Mouse (Mus musculus) ES-E14 (cell line): ENCODE results near the gene Zfp963. TPM values are rescaled to one million over a fixed set of nuclear protein-coding genes. Genes with fewer than 3 reads are reported as not detected.
"Not testable (repeated sequence)": the region's sequence is repeated elsewhere in the genome, so short reads cannot be mapped to it uniquely, and the experiment has no call there.

ENCODE experiments used
- DNase-seq: peaks from one replicate; pipeline ENCODE4 v3.0.0-alpha.2; 2013; ENCODE audit warnings: low read depth, low spot score
- H3K27ac ChIP-seq: 2 replicates; pipeline ENCODE4 v1.5.1; 2012; ENCODE audit warnings: low read depth, mild to moderate bottlenecking, low read length, moderate library complexity, mixed read lengths; ENCODE audit not compliant: poor library complexity, insufficient read depth, severe bottlenecking
- H3K36me3 ChIP-seq: 2 replicates; pipeline ENCODE4 v1.6.1; 2012; ENCODE audit warnings: mild to moderate bottlenecking, low read length, moderate library complexity, mixed read lengths; ENCODE audit not compliant: control insufficient read depth, poor library complexity, insufficient read depth, severe bottlenecking
- H3K4me1 ChIP-seq, 2 experiments: fragments of 150-350 bp in 1 of 2; sonication (generic) in 1 of 2; 2 replicates each; pipeline ENCODE4 v1.6.1; 2012; ENCODE audit warnings: low read length in 2 of 2, mild to moderate bottlenecking in 1 of 2, mixed read lengths in 1 of 2; ENCODE audit not compliant: control insufficient read depth in 2 of 2, insufficient read depth in 2 of 2, poor library complexity in 1 of 2
- H3K4me3 ChIP-seq, 2 experiments: fragments of 150-350 bp in 1 of 2; sonication (generic) in 1 of 2; 2 replicates each; pipeline ENCODE4 v1.5.1; 2012; ENCODE audit warnings: low read length in 2 of 2, low read depth in 1 of 2, mild to moderate bottlenecking in 1 of 2, mixed read lengths in 1 of 2; ENCODE audit not compliant: insufficient read depth in 1 of 2, poor library complexity in 1 of 2, severe bottlenecking in 1 of 2
- H3K9ac ChIP-seq: 2 replicates; pipeline ENCODE4 v1.6.1; 2012; ENCODE audit warnings: low read depth, mild to moderate bottlenecking, low read length, mixed read lengths; ENCODE audit not compliant: poor library complexity, insufficient read depth, severe bottlenecking
- H3K9me3 ChIP-seq: fragments of 150-350 bp; sonication (generic); 2 replicates; pipeline ENCODE4 v1.6.1; 2012; ENCODE audit warnings: low read depth, mild to moderate bottlenecking, low read length; ENCODE audit not compliant: control insufficient read depth, insufficient read depth
- CHD2 ChIP-seq: IDR thresholded peaks from 2 replicates; pipeline ENCODE4 v1.6.1; 2014; ENCODE audit warnings: mild to moderate bottlenecking, low read depth, low read length, inconsistent platforms
- HCFC1 ChIP-seq: IDR thresholded peaks from 2 replicates; pipeline ENCODE4 v1.6.1; 2012; ENCODE audit warnings: low read length, inconsistent platforms, borderline replicate concordance; ENCODE audit not compliant: insufficient read depth
- MAFK ChIP-seq: IDR thresholded peaks from 2 replicates; pipeline ENCODE4 v1.6.1; 2014; ENCODE audit warnings: mild to moderate bottlenecking, low read depth, low read length, inconsistent platforms; ENCODE audit not compliant: insufficient read depth
- ZC3H11A ChIP-seq: IDR thresholded peaks from 2 replicates; pipeline ENCODE4 v1.6.1; 2012; ENCODE audit warnings: low read depth, mild to moderate bottlenecking, inconsistent platforms, low read length, borderline replicate concordance
- ZNF384 ChIP-seq: IDR thresholded peaks from 2 replicates; pipeline ENCODE4 v1.6.1; 2012; ENCODE audit warnings: low read depth, low read length, inconsistent platforms
- in situ Hi-C, 2 experiments: fragments of 600-800 bp; cut with MboI; formaldehyde crosslinking; loops; one replicate each; pipeline ENCODE4 v1.15.1; 2025; ENCODE audit warnings: low sequenced_read_pairs in 2 of 2, inconsistent platforms in 1 of 2; ENCODE audit not compliant: unreplicated experiment in 2 of 2
- total RNA-seq: library from RNA; depleted of rRNA; stranded (reverse); fragments of 300-350 nt; gene quantifications from 2 replicates; pipeline ENCODE4 v1.2.3, GENCODE M21; 2012; rRNA removed

Zfp963 gene
- total RNA-seq, 1 experiment, result 2.7 TPM

DNA sequence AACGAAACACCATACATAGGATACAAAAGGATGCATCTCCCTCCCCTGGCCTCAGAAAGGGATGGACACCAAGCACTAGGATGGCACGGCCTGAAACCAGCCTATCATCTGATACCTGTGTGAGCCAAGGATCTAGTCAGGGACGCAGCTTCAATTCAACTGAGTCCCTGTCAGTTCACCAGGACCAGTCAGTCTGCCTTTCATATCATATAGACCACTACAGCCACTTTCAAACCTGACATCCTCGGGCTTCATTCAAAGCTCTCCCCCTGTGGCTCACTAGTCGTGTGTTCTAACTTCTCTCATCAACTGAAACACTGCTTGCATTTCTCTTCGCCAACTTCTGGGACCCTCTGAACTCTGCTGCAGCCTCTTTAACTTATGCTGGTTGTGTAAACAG lies 34.4 kb downstream of the Zfp963 start:
- Histone ChIP-seq H3K9ac (no peak overlapping the region), H3K4me1 (no peaks in the 10 kb centered on the region), H3K36me3 (no peaks in the 10 kb centered on the region), H3K9me3 (peaks cover 3% of the 10 kb centered on the region; the same call in 1 of the 2 replicates), H3K27ac (no peak overlapping the region), H3K4me3 (no peak overlapping the region)
- in situ Hi-C loops, result no loop called here
- DNase-seq, result no peak
- TF ChIP-seq ZC3H11A (no peak), ZNF384 (no peak), CHD2 (no peak), MAFK (no peak)

DNA sequence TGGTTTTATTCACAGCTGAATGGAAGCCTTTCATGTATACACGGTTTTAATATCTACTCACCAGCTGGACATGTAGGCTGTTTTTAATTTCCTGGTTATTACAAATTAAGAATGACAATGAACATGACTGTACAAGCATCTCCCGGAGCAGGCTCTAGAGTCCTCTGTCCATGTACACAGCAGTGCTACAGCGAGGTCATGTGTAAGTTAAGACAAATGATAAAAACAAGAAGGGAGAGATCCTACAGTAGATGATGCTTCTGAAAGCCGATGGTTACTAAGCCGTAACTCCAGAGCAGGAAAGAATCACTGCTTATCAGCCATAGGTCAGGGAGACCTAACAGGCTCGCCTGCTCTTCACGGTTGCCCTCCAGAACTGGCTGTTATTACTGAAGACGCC lies 36.3 kb downstream of the Zfp963 start:
- Histone ChIP-seq H3K36me3 (no peaks in the 10 kb centered on the region), H3K4me3 (no peak overlapping the region), H3K9me3 (peaks cover 3% of the 10 kb centered on the region; the same call in 1 of the 2 replicates), H3K9ac (no peak overlapping the region), H3K27ac (no peak overlapping the region), H3K4me1 (no peaks in the 10 kb centered on the region)
- TF ChIP-seq CHD2 (no peak), HCFC1 (no peak), ZNF384 (no peak), ZC3H11A (no peak), MAFK (no peak)
- in situ Hi-C loops, result no loop called here
- no peak for DNase-seq

DNA sequence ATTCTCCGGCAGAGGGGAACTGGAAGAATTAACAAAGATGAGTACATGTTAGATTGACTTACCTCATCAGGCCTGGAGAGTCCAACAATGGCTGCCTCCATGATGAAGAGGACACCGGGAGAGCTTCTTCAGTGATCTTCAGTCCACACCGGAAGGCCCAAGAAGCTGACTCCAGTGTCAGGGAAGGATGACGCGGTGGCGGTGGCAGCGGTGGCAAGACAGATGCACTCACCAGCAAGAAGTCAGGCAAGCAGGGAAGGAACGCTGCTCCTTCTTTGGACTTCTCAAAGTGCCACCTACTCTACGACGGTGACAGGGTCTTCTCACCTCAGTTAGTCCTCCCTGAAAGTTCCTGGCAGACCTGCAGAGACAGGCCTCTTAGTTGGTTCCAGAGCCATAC lies 39.1 kb downstream of the Zfp963 start, which contains the start of gene Zfp869:
Gene Zfp869 (minus strand): TSS at position 101 of the 400 bp plus-strand sequence.
- H3K9ac ChIP-seq, in situ Hi-C loops, H3K4me3 ChIP-seq, H3K27ac ChIP-seq, H3K9me3 ChIP-seq, DNase-seq, H3K4me1 ChIP-seq: not testable (repeated sequence)
- H3K36me3 ChIP-seq, result peaks cover 12% of the 10 kb centered on the region

DNA sequence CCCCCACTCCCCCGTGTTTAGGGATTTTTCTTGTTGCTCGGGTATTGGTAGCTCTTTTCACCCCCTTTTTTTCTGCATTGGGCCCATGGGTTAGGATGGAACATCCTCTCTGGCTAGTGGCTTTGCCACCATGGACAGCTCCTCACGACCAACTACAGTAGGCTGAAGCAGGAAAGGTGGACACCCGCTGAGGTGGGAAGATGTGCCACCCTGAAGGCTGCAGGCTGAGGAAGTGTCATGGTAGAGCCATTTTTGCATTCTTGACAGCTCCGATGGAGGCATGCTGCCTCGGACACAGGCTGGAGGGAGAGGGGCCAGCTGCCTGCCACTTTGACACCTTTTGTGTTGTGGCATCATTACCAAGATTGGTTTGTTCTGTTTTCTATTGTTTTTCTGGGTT lies 48.0 kb downstream of the Zfp963 start:
- DNase-seq, result peak; percentile 24
- in situ Hi-C loops, result no loop called here
- H3K9ac ChIP-seq, result no peak overlapping the region
- no peaks in the 10 kb centered on the region for H3K4me1 ChIP-seq
- no peak overlapping the region for H3K4me3 ChIP-seq
- H3K36me3 ChIP-seq, result peaks cover 5% of the 10 kb centered on the region
- H3K27ac ChIP-seq, result no peak overlapping the region; the same call in 1 of the 2 replicates
- no peaks in the 10 kb centered on the region for H3K9me3 ChIP-seq
- TF ChIP-seq ZNF384 (no peak; the same call in 1 of the 2 replicates), HCFC1 (no peak), CHD2 (no peak), MAFK (no peak), ZC3H11A (no peak)

Other genes starting within 250 kb of the Zfp963 start
- gene Gm7697, start 227.0 kb downstream of the Zfp963 start, total RNA-seq, result not detected in 2 replicates
- 12.6 and 21.2 TPM in 2 replicates for gene Zfp868, start 124.4 kb downstream of the Zfp963 start, total RNA-seq
- gene Zfp964, start 95.5 kb downstream of the Zfp963 start, total RNA-seq, result 0.79 and 0.85 TPM in 2 replicates
- gene Zfp869, start 39.2 kb downstream of the Zfp963 start, total RNA-seq, result 5.5 and 6.7 TPM in 2 replicates
- gene Gm20422, start 24.9 kb upstream of the Zfp963 start, total RNA-seq, result not detected in 2 replicates
- gene Atp13a1, start 41.2 kb upstream of the Zfp963 start, total RNA-seq, result 123 and 193 TPM in 2 replicates
- gene Zfp866, start 41.2 kb upstream of the Zfp963 start, total RNA-seq, result 19.1 and 21.6 TPM in 2 replicates
- gene Gmip, start 58.7 kb upstream of the Zfp963 start, total RNA-seq, result 5.9 and 6.4 TPM in 2 replicates
- gene Lpar2, start 72.5 kb upstream of the Zfp963 start, total RNA-seq, result 5.6 and 8.3 TPM in 2 replicates
- 5.2 and 6.1 TPM in 2 replicates for gene Pbx4, start 82.5 kb upstream of the Zfp963 start, total RNA-seq
- 7.3 and 10.7 TPM in 2 replicates for gene Cilp2, start 137.7 kb upstream of the Zfp963 start, total RNA-seq
- gene Tssk6, start 152.2 kb upstream of the Zfp963 start, total RNA-seq, result 2.5 and 4.0 TPM in 2 replicates
- 146 and 243 TPM in 2 replicates for gene Ndufa13, start 152.6 kb upstream of the Zfp963 start, total RNA-seq
- gene Yjefn3, start 152.7 kb upstream of the Zfp963 start, total RNA-seq, result 7.0 and 8.5 TPM in 2 replicates
- 139 and 148 TPM in 2 replicates for gene Gatad2a, start 246.4 kb upstream of the Zfp963 start, total RNA-seq